13 mouse cellular contexts compared by ENCODE assay signal in the genomic region with DNA sequence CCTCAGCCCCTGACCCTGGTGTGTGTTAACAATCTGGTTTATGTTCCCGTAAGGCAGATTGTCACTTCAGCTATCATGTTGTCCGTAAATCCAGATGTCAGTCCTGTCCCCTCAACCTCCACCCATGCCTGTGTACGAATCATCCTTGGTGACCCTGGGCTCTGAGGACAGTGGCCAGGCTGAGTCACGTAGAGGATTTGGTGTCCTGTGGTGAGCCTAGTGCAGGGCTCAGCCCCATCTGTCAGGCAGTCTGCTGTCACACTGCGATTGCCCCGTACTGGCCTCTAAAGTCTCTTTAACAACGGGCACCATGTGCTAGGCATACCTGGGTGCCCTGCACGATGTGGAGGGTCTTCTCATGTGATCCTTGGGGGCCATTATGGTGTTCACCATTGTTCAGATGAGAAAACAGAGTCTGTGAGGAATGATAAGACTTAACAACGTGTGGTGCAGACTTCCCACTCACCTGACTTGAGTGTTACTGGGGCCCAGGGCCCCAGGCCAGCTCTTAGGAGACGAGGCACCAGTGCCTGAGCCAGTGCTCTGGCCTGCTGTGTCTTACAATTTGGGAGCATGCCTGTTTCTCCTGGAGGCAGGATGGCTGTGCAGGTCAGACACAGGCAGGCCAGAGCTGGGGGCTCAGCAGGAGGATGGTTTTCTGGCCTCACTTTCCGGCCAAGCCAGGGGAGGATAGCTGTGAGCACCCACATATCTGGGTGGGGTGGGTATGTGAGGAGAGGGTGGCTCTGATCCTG. TPM values are rescaled to one million over a fixed set of nuclear protein-coding genes. Genes with fewer than 3 reads are reported as not detected.
DNase-seq lines count a peak whose midpoint lies in the region; ATAC-seq and TF ChIP-seq lines count a peak whose summit lies in the region.
"Had no signal": no experiment of that assay in that cellular context is flagged by ENCODE, and none has a peak within 500 bp of the region (broad histone marks: within the 10 kb centered on the region; RNA-seq: fewer than 3 reads in every experiment).

No protein-coding gene starts in this region.

- H3K27me3 ChIP-seq in hindbrain, embryonic 10.5 days (ENCODE audit: insufficient read depth, poor library complexity, severe bottlenecking): no peaks in the 10 kb centered on the region
- H3K27me3 ChIP-seq in hindbrain, embryonic 13.5 days: no peaks in the 10 kb centered on the region
- peaks cover 20% of the 10 kb centered on the region for H3K27me3 ChIP-seq in limb, embryonic 12.5 days
- H3K27me3 ChIP-seq in neural tube, embryonic 15.5 days (replicated peaks): no peaks in the 10 kb centered on the region
- H3K27me3 ChIP-seq in thymus, adult 2 months (ENCODE audit: control insufficient read depth, insufficient read depth, low read length): no peaks in the 10 kb centered on the region
- H3K27me3 ChIP-seq: neural tube, embryonic 12.5 days had no signal

- no peak overlapping the region for H3K4me2 ChIP-seq in hindbrain, embryonic 13.5 days
- no peak overlapping the region for H3K4me2 ChIP-seq in limb, embryonic 12.5 days
- no peak overlapping the region for H3K4me2 ChIP-seq in neural tube, embryonic 15.5 days
- H3K4me2 ChIP-seq: neural tube, embryonic 12.5 days had no signal

- no peak overlapping the region for H3K4me3 ChIP-seq in hindbrain, embryonic 10.5 days
- H3K4me3 ChIP-seq in hindbrain, embryonic 13.5 days: no peak overlapping the region
- H3K4me3 ChIP-seq in limb, embryonic 12.5 days (replicated peaks): no peak overlapping the region
- no peak overlapping the region for H3K4me3 ChIP-seq in neural tube, embryonic 15.5 days (replicated peaks)
- no peak overlapping the region for H3K4me3 ChIP-seq in thymus, adult 2 months (ENCODE audit: control insufficient read depth, insufficient read depth, low read length)
- H3K4me3 ChIP-seq: erythroblast, embryonic 14.5 days; neural tube, embryonic 12.5 days had no signal

- ATAC-seq in hindbrain, embryonic 13.5 days (ENCODE audit: low FRiP score): no peak
- ATAC-seq in limb, embryonic 12.5 days (ENCODE audit: insufficient number of reproducible peaks, insufficient read depth, low FRiP score, low TSS enrichment, low read depth): no peak
- ATAC-seq in neural tube, embryonic 15.5 days (ENCODE audit: low FRiP score): no peak

- WGBS in hindbrain, embryonic 10.5 days: 64% methylated on average over 11 of the region's 11 CpGs
- 71% methylated on average over 11 of the region's 11 CpGs for WGBS in hindbrain, embryonic 13.5 days
- WGBS in limb, embryonic 12.5 days: 43% methylated on average over 11 of the region's 11 CpGs
- 59% methylated on average over 11 of the region's 11 CpGs for WGBS in neural tube, embryonic 15.5 days
- WGBS in thymus, adult 2 months: 89% methylated on average over 11 of the region's 11 CpGs

- H3K9ac ChIP-seq in hindbrain, embryonic 13.5 days: no peak overlapping the region; the same call in 1 of the 2 replicates
- H3K9ac ChIP-seq in limb, embryonic 12.5 days (replicated peaks): peak overlapping the region; percentile 23; the same call in 1 of the 2 replicates
- no peak overlapping the region for H3K9ac ChIP-seq in neural tube, embryonic 15.5 days (replicated peaks)
- H3K9ac ChIP-seq: liver, embryonic 14.5 days; neural tube, embryonic 12.5 days had no signal

- no peak for TF ChIP-seq CTCF in thymus, adult 2 months (IDR thresholded peaks at IDR 0.05; ENCODE audit: borderline replicate concordance, control insufficient read depth, extremely low read depth, insufficient read depth, low read length, poor library complexity)

- no peaks in the 10 kb centered on the region for H3K36me3 ChIP-seq in hindbrain, embryonic 10.5 days
- no peaks in the 10 kb centered on the region for H3K36me3 ChIP-seq in hindbrain, embryonic 13.5 days
- no peaks in the 10 kb centered on the region for H3K36me3 ChIP-seq in limb, embryonic 12.5 days
- no peaks in the 10 kb centered on the region for H3K36me3 ChIP-seq in neural tube, embryonic 15.5 days
- no peaks in the 10 kb centered on the region for H3K36me3 ChIP-seq in thymus, adult 2 months (ENCODE audit: control insufficient read depth, insufficient read depth, low read length)
- H3K36me3 ChIP-seq: neural tube, embryonic 12.5 days had no signal

- peak overlapping the region; percentile 13; the same call in 1 of the 2 replicates for H3K27ac ChIP-seq in hindbrain, embryonic 10.5 days
- no peak overlapping the region for H3K27ac ChIP-seq in hindbrain, embryonic 13.5 days
- H3K27ac ChIP-seq in limb, embryonic 12.5 days: no peak overlapping the region
- H3K27ac ChIP-seq in neural tube, embryonic 15.5 days (replicated peaks): no peak overlapping the region
- H3K27ac ChIP-seq in thymus, adult 2 months (ENCODE audit: control insufficient read depth, insufficient read depth, low read length): no peak overlapping the region
- H3K27ac ChIP-seq: liver, embryonic 14.5 days; neural tube, embryonic 12.5 days had no signal

- H3K9me3 ChIP-seq in hindbrain, embryonic 10.5 days: no peaks in the 10 kb centered on the region
- no peaks in the 10 kb centered on the region for H3K9me3 ChIP-seq in hindbrain, embryonic 13.5 days
- H3K9me3 ChIP-seq in limb, embryonic 12.5 days: no peaks in the 10 kb centered on the region
- no peaks in the 10 kb centered on the region for H3K9me3 ChIP-seq in neural tube, embryonic 15.5 days (replicated peaks)
- H3K9me3 ChIP-seq: neural tube, embryonic 12.5 days had no signal

- no peak for TF ChIP-seq POLR2A in thymus, adult 2 months (IDR thresholded peaks at IDR 0.05; ENCODE audit: control insufficient read depth, extremely low read depth, insufficient read depth, low read length, poor library complexity)

- DNase-seq in hindbrain, embryonic 10.5 days (ENCODE audit: low spot score): no peak
- peak; percentile 57 for DNase-seq in adrenal gland, postnatal 10 days
- DNase-seq in cerebellum, adult 8-10 months: peak; percentile 72
- no peak for DNase-seq in spleen, postnatal 10 days (ENCODE audit: low spot score in 2 of 2)
- no peak for DNase-seq in thymus, adult 2 months
- DNase-seq: kidney, postnatal 10 days; left cerebral cortex, postnatal 4 days had no signal

- H3K4me1 ChIP-seq in hindbrain, embryonic 10.5 days (replicated peaks): peaks cover 17% of the 10 kb centered on the region
- H3K4me1 ChIP-seq in hindbrain, embryonic 13.5 days (replicated peaks): peaks cover 9% of the 10 kb centered on the region; the same call in 1 of the 2 replicates
- peaks cover 16% of the 10 kb centered on the region for H3K4me1 ChIP-seq in limb, embryonic 12.5 days (replicated peaks)
- H3K4me1 ChIP-seq in neural tube, embryonic 15.5 days: peaks cover 18% of the 10 kb centered on the region
- no peaks in the 10 kb centered on the region for H3K4me1 ChIP-seq in thymus, adult 2 months (replicated peaks; ENCODE audit: control insufficient read depth, insufficient read depth, low read length)

RNA-seq across cellular contexts. Expression of a gene that starts 55.2 kb away (rescaled TPM):
- polyA plus RNA-seq in hindbrain, embryonic 10.5 days (2016; fragmentation: Nextera tagmentation; extraction: Ambion mirVana): 13.3 and 18.1 TPM in 2 replicates
- polyA plus RNA-seq in hindbrain, embryonic 13.5 days (2015; fragmentation: Nextera tagmentation; extraction: Ambion mirVana): 29.0 and 30.4 TPM in 2 replicates
- total RNA-seq in adrenal gland, postnatal 10 days (2021): 100 to 1,000 TPM; 174 to 180 TPM
- 24.8 and 25.4 TPM in 2 replicates for polyA plus RNA-seq in limb, embryonic 12.5 days (2016; fragmentation: Nextera tagmentation; extraction: Ambion mirVana)
- polyA plus RNA-seq in neural tube, embryonic 15.5 days (2015; fragmentation: Nextera tagmentation; extraction: Ambion mirVana): 29.6 and 31.5 TPM in 2 replicates
- 81.3 and 83.8 TPM in 2 replicates for polyA plus RNA-seq in thymus, adult 2 months (2012; rRNA removed)

Comparison
In these comparisons a context has a peak if more than half of its experiments do, and no peak if none do; other contexts are left out.
1. DNase-seq: peak in adrenal gland, postnatal 10 days (single experiment) and cerebellum, adult 8-10 months (single experiment); none in hindbrain, embryonic 10.5 days (single experiment), spleen, postnatal 10 days (0 of 2) and thymus, adult 2 months (single experiment).